Mouse (Mus musculus): Measurements from ENCODE around the gene Kndc1. TPM values are rescaled to one million over a fixed set of nuclear protein-coding genes. Genes with fewer than 3 reads are reported as not detected.

The Kndc1 gene
- polyA plus RNA-seq, 1 experiment = not detected

GRCm38 (mm10) chr7:139916345-139916744 is 21.8 kb downstream of the Kndc1 start:
- no peaks in the 10 kb centered on the region for H3K4me1 ChIP-seq (ENCODE audit: control insufficient read depth, insufficient read depth, low read length)
- H3K27ac ChIP-seq (ENCODE audit: insufficient read depth, low read depth, low read length) = no peak overlapping the region
- H3K4me3 ChIP-seq (ENCODE audit: insufficient read depth, low read length) = no peak overlapping the region
- TF ChIP-seq POLR2A (IDR thresholded peaks at IDR 0.05; ENCODE audit: borderline replicate concordance, low read depth, low read length) (no peak), CTCF (IDR thresholded peaks at IDR 0.05; ENCODE audit: low read depth, low read length) (no peak)

DNA sequence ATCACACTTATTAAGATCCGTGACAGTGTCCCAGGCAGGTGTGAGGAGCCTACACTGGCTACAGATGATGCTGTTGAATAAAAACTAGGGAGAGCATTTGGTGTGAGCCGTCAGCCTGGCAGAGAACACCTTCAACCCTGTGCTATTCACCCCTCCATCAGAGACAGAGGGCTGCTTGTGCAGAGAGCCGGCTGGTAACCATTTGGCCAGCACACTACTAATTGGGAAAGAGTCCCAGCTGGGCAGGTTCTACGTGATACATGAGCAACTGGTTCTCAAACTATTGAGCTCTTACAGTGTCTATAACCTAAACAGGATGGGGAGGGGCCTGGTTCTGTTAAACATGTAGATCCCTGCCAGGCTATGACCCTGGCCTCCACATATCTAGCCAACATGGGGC is 23.8 kb downstream of the Kndc1 start:
- TF ChIP-seq POLR2A (IDR thresholded peaks at IDR 0.05; ENCODE audit: borderline replicate concordance, low read depth, low read length) (no peak), CTCF (IDR thresholded peaks at IDR 0.05; ENCODE audit: low read depth, low read length) (no peak)
- H3K4me1 ChIP-seq (ENCODE audit: control insufficient read depth, insufficient read depth, low read length) = no peaks in the 10 kb centered on the region
- H3K27ac ChIP-seq (ENCODE audit: insufficient read depth, low read depth, low read length) = no peak overlapping the region
- H3K4me3 ChIP-seq (ENCODE audit: insufficient read depth, low read length) = no peak overlapping the region

DNA sequence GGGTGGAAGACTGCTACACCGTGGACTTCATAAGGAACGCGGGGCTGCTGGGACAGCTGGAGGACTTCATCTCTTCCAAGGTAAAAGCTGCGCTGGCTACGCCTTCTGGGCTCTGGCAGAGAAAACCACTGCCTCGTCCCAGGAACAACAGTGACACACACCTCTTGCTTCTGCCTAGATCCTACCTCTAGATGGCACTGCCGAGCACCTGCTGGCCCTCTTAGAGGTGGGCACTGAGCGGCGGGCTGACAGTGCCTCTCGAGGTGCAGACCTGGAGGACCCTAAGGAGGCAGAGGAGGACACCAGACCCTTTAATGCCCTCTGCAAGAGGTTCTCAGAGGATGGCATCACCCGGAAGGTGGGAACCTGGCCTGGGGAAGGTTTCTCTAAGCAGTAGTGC is 36.2 kb downstream of the Kndc1 start:
- H3K27ac ChIP-seq (ENCODE audit: insufficient read depth, low read depth, low read length) = no peak overlapping the region
- H3K4me1 ChIP-seq (ENCODE audit: control insufficient read depth, insufficient read depth, low read length) = peaks cover 5% of the 10 kb centered on the region
- no peak overlapping the region for H3K4me3 ChIP-seq (ENCODE audit: insufficient read depth, low read length)
- TF ChIP-seq POLR2A (IDR thresholded peaks at IDR 0.05; ENCODE audit: borderline replicate concordance, low read depth, low read length) = no peak
- TF ChIP-seq CTCF (IDR thresholded peaks at IDR 0.05; ENCODE audit: low read depth, low read length) = peak; percentile 45

DNA sequence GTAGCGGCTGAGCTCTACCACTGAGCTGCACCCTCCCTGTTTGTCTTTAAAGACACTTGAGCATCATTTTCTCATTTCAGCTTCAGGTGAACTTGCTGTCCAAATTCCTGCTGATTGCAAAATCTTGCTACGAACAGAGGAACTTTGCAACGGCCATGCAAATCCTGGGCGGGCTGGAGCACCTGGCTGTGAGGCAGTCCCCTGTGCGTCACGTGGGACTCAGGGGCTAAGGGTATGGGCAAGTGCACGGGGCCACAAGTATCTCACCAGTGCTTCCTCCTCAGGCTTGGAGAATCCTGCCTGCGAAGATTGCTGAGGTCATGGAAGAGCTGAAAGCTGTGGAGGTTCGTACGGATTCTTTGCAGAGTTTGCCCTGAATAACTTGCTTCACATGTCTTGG is 42.2 kb downstream of the Kndc1 start:
- peaks cover 5% of the 10 kb centered on the region for H3K4me1 ChIP-seq (ENCODE audit: control insufficient read depth, insufficient read depth, low read length)
- no peak overlapping the region for H3K4me3 ChIP-seq (ENCODE audit: insufficient read depth, low read length)
- H3K27ac ChIP-seq (ENCODE audit: insufficient read depth, low read depth, low read length) = no peak overlapping the region
- no peak for TF ChIP-seq CTCF (IDR thresholded peaks at IDR 0.05; ENCODE audit: low read depth, low read length)
- TF ChIP-seq POLR2A (IDR thresholded peaks at IDR 0.05; ENCODE audit: borderline replicate concordance, low read depth, low read length) = no peak

DNA sequence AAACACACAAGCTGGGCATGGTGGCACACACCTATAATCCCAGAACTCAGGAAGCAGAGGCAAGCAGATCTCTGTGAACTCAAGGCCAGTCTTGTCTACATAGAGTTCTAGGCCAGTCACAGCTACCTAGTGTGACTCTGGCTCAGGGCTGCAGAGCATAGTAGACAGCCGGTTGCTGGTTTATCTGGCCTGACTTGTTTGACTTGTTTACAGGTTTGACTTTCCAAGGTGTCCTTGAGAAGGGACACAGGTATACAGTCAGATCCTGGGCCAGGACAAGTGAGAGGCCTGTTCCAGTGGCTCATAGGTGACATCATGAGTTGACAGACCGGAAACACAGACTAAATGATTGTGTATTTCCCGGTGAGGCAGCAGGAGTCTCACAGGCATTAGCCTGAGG is 42.6 kb downstream of the Kndc1 start:
- Histone ChIP-seq H3K4me1 (ENCODE audit: control insufficient read depth, insufficient read depth, low read length) (peaks cover 5% of the 10 kb centered on the region), H3K4me3 (ENCODE audit: insufficient read depth, low read length) (no peak overlapping the region), H3K27ac (ENCODE audit: insufficient read depth, low read depth, low read length) (no peak overlapping the region)
- no peak for TF ChIP-seq CTCF (IDR thresholded peaks at IDR 0.05; ENCODE audit: low read depth, low read length)
- no peak for TF ChIP-seq POLR2A (IDR thresholded peaks at IDR 0.05; ENCODE audit: borderline replicate concordance, low read depth, low read length)

GRCm38 (mm10) chr7:139937810-139938209 is 43.3 kb downstream of the Kndc1 start:
- Histone ChIP-seq H3K4me1 (ENCODE audit: control insufficient read depth, insufficient read depth, low read length) (peaks cover 5% of the 10 kb centered on the region), H3K4me3 (ENCODE audit: insufficient read depth, low read length) (no peak overlapping the region), H3K27ac (ENCODE audit: insufficient read depth, low read depth, low read length) (no peak overlapping the region)
- TF ChIP-seq CTCF (IDR thresholded peaks at IDR 0.05; ENCODE audit: low read depth, low read length) (no peak), POLR2A (IDR thresholded peaks at IDR 0.05; ENCODE audit: borderline replicate concordance, low read depth, low read length) (no peak)

DNA sequence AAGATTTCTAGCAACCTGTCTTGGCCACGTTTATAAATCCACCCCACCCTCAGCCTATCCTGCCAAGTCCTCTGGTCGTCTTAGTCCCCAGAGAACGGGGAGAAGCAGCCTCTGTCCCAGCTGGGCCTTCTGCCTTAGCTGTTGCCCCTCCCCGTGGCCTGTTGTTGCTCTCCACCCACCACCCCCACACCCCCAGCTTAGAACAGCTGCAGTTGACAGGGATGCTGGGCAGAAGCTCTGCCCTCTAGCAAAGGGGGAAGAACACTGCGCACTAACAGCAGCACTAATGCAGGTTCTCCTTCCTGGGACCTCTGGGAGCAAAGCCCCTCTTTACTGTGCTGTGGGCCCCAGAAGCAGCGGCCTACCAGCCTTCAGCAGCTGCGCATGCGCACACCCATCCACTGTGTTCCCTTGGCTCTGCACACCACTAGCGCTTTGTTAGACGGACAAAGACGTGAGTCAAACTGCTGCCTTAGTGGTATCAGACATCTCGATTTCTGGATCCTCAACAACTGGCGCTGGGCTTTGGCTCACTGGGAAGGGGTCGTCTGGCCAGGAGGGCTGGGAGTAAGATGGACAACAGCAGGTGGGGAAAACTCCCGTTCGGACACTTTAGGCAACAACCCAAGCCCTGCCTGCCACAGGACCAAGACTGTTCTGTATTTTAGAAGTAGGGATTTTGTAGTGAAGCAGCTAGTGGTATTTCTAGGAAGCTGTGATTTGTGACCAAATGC is 46.1 kb downstream of the Kndc1 start:
- H3K27ac ChIP-seq (ENCODE audit: insufficient read depth, low read depth, low read length) = no peak overlapping the region
- H3K4me3 ChIP-seq (ENCODE audit: insufficient read depth, low read length) = no peak overlapping the region
- no peak for TF ChIP-seq CTCF (IDR thresholded peaks at IDR 0.05; ENCODE audit: low read depth, low read length)
- no peak for TF ChIP-seq POLR2A (IDR thresholded peaks at IDR 0.05; ENCODE audit: borderline replicate concordance, low read depth, low read length)
- H3K4me1 ChIP-seq (ENCODE audit: control insufficient read depth, insufficient read depth, low read length) = no peaks in the 10 kb centered on the region

GRCm38 (mm10) chr7:139943674-139944281 is 49.3 kb downstream of the Kndc1 start, which contains the start of gene Utf1:
Gene Utf1 (plus strand): TSS chr7:139943789.
- no peak for TF ChIP-seq CTCF (IDR thresholded peaks at IDR 0.05; ENCODE audit: low read depth, low read length)
- TF ChIP-seq POLR2A (IDR thresholded peaks at IDR 0.05; ENCODE audit: borderline replicate concordance, low read depth, low read length) = no peak
- Histone ChIP-seq H3K4me1 (ENCODE audit: control insufficient read depth, insufficient read depth, low read length) (no peaks in the 10 kb centered on the region), H3K27ac (ENCODE audit: insufficient read depth, low read depth, low read length) (no peak within 1 kb of the TSS), H3K4me3 (ENCODE audit: insufficient read depth, low read length) (peak within 1 kb of the TSS; percentile 35)

- peak overlapping the region; percentile 35 for H3K4me3 ChIP-seq (ENCODE audit: insufficient read depth, low read length)
- H3K4me1 ChIP-seq (ENCODE audit: control insufficient read depth, insufficient read depth, low read length) = no peaks in the 10 kb centered on the region
- H3K27ac ChIP-seq (ENCODE audit: insufficient read depth, low read depth, low read length) = no peak overlapping the region
- no peak for TF ChIP-seq CTCF (IDR thresholded peaks at IDR 0.05; ENCODE audit: low read depth, low read length)
- no peak for TF ChIP-seq POLR2A (IDR thresholded peaks at IDR 0.05; ENCODE audit: borderline replicate concordance, low read depth, low read length)
Measured at GRCm38 (mm10) chr7:139944291-139945240, 50.1 kb downstream of the Kndc1 start.

Measured in bone marrow macrophage, adult 2 months (primary cell).